ENCODE assay signal across 10 mouse cellular contexts in the genomic region with DNA sequence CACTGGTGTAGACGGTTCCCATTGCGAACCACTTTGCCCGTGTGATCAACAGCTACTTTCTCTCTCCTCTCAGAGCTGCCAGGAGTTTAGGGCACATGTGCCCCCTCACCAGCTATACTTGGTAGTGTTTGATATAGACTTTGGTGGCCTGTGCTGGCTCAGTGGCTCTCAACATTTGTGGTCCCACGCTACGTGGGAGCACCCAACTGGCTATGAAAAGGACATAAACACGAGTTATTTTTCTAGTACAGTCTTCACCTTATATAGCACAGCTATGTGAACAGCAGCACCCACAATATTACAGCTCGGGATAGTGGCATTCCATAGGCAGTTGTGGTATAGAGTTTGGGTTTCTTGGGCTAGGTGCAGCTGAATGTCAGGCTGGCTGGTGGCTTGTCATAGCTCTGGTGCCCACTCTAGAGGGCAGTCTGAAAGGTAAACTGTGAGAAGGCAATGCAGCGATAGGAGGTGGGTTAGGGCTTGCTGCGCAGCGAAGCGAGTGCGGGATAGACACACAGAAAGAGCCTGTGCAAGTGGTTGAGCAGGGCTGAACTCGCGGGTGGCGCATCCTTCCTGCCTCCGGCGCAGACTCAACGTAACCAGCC. TPM values are rescaled to one million over a fixed set of nuclear protein-coding genes. Genes with fewer than 3 reads are reported as not detected.
DNase-seq lines count a peak whose midpoint lies in the region; ATAC-seq and TF ChIP-seq lines count a peak whose summit lies in the region.
"Had no signal": no experiment of that assay in that cellular context is flagged by ENCODE, and none has a peak within 500 bp of the region (broad histone marks: within the 10 kb centered on the region; RNA-seq: fewer than 3 reads in every experiment).

No protein-coding gene starts in this region.

- H3K9ac ChIP-seq in forebrain, embryonic 12.5 days = no peak overlapping the region
- H3K9ac ChIP-seq in forebrain, embryonic 16.5 days (replicated peaks; ENCODE audit: low read depth, low read length) = no peak overlapping the region
- H3K9ac ChIP-seq in lung, embryonic 14.5 days = no peak overlapping the region
- no peak overlapping the region for H3K9ac ChIP-seq in intestine, embryonic 16.5 days (ENCODE audit: low read depth, low read length)
- H3K9ac ChIP-seq in neural tube, embryonic 13.5 days = no peak overlapping the region

- H3K9me3 ChIP-seq in forebrain, embryonic 12.5 days = no peaks in the 10 kb centered on the region
- H3K9me3 ChIP-seq in forebrain, embryonic 16.5 days (ENCODE audit: control insufficient read depth, low read length) = no peaks in the 10 kb centered on the region
- no peaks in the 10 kb centered on the region for H3K9me3 ChIP-seq in lung, embryonic 14.5 days (ENCODE audit: low read depth, low read length)
- no peaks in the 10 kb centered on the region for H3K9me3 ChIP-seq in intestine, embryonic 16.5 days (ENCODE audit: control insufficient read depth, low read length)
- H3K9me3 ChIP-seq in neural tube, embryonic 13.5 days = no peaks in the 10 kb centered on the region

- H3K27me3 ChIP-seq in forebrain, embryonic 12.5 days = peaks cover 38% of the 10 kb centered on the region
- no peaks in the 10 kb centered on the region for H3K27me3 ChIP-seq in forebrain, embryonic 16.5 days (replicated peaks; ENCODE audit: control insufficient read depth, insufficient read depth, low read length)
- peaks cover 50% of the 10 kb centered on the region for H3K27me3 ChIP-seq in lung, embryonic 14.5 days (ENCODE audit: insufficient read depth, low read length)
- H3K27me3 ChIP-seq in intestine, embryonic 16.5 days (replicated peaks; ENCODE audit: control insufficient read depth, insufficient read depth, low read length) = peaks cover 42% of the 10 kb centered on the region
- H3K27me3 ChIP-seq in neural tube, embryonic 13.5 days = peaks cover 48% of the 10 kb centered on the region

- H3K4me3 ChIP-seq in forebrain, embryonic 12.5 days (replicated peaks) = peak overlapping the region; percentile 13; the same call in 1 of the 2 replicates
- H3K4me3 ChIP-seq in forebrain, embryonic 16.5 days (replicated peaks; ENCODE audit: low read length) = no peak overlapping the region
- peak overlapping the region; percentile 22; the same call in 1 of the 2 replicates for H3K4me3 ChIP-seq in lung, embryonic 14.5 days (ENCODE audit: low read depth, low read length)
- no peak overlapping the region for H3K4me3 ChIP-seq in intestine, embryonic 16.5 days (ENCODE audit: low read length)
- H3K4me3 ChIP-seq in neural tube, embryonic 13.5 days = peak overlapping the region; percentile 13; the same call in 1 of the 2 replicates
- H3K4me3 ChIP-seq: layer of hippocampus, adult 2 months had no signal

- peak overlapping the region; percentile 28 for H3K4me2 ChIP-seq in forebrain, embryonic 12.5 days
- no peak overlapping the region for H3K4me2 ChIP-seq in forebrain, embryonic 16.5 days (ENCODE audit: low read length)
- peak overlapping the region; percentile 35; the same call in 1 of the 2 replicates for H3K4me2 ChIP-seq in lung, embryonic 14.5 days
- H3K4me2 ChIP-seq in intestine, embryonic 16.5 days (ENCODE audit: low read depth, low read length) = peak overlapping the region; percentile 22; the same call in 1 of the 2 replicates
- peak overlapping the region; percentile 42 for H3K4me2 ChIP-seq in neural tube, embryonic 13.5 days

- H3K36me3 ChIP-seq in forebrain, embryonic 12.5 days (replicated peaks) = no peaks in the 10 kb centered on the region
- no peaks in the 10 kb centered on the region for H3K36me3 ChIP-seq in forebrain, embryonic 16.5 days (ENCODE audit: control insufficient read depth, insufficient read depth)
- no peaks in the 10 kb centered on the region for H3K36me3 ChIP-seq in lung, embryonic 14.5 days (ENCODE audit: insufficient read depth)
- H3K36me3 ChIP-seq in intestine, embryonic 16.5 days (ENCODE audit: control insufficient read depth, insufficient read depth, low read length) = no peaks in the 10 kb centered on the region
- H3K36me3 ChIP-seq in neural tube, embryonic 13.5 days = no peaks in the 10 kb centered on the region

- no peak for DNase-seq in lung, embryonic 14.5 days
- DNase-seq in lung, postnatal 25 days (ENCODE audit: low spot score) = no peak
- DNase-seq in spleen, adult 12 weeks (ENCODE audit: low spot score) = no peak
- DNase-seq: gastrocnemius, postnatal 36 days had no signal

- ATAC-seq in forebrain, embryonic 12.5 days (ENCODE audit: low FRiP score) = no peak
- ATAC-seq in forebrain, embryonic 16.5 days = no peak
- no peak for ATAC-seq in lung, embryonic 14.5 days (ENCODE audit: insufficient read depth)
- ATAC-seq in intestine, embryonic 16.5 days = no peak
- ATAC-seq in neural tube, embryonic 13.5 days (ENCODE audit: low read depth) = no peak
- no peak for ATAC-seq in cerebellum, adult (ENCODE audit: insufficient number of reproducible peaks, low FRiP score, low TSS enrichment)

- H3K27ac ChIP-seq in forebrain, embryonic 12.5 days = no peak overlapping the region
- no peak overlapping the region for H3K27ac ChIP-seq in forebrain, embryonic 16.5 days (ENCODE audit: low read length)
- H3K27ac ChIP-seq in lung, embryonic 14.5 days (ENCODE audit: low read depth) = no peak overlapping the region
- H3K27ac ChIP-seq in intestine, embryonic 16.5 days (ENCODE audit: low read length) = no peak overlapping the region
- no peak overlapping the region for H3K27ac ChIP-seq in neural tube, embryonic 13.5 days (replicated peaks)
- H3K27ac ChIP-seq: layer of hippocampus, adult 2 months had no signal

- H3K4me1 ChIP-seq in forebrain, embryonic 12.5 days = peaks cover 75% of the 10 kb centered on the region
- H3K4me1 ChIP-seq in forebrain, embryonic 16.5 days (replicated peaks; ENCODE audit: control insufficient read depth, insufficient read depth, low read length) = peaks cover 15% of the 10 kb centered on the region
- peaks cover 3% of the 10 kb centered on the region; the same call in 1 of the 2 replicates for H3K4me1 ChIP-seq in lung, embryonic 14.5 days (ENCODE audit: insufficient read depth)
- 0 out of 2 replicates have a peak, but pooled peaks cover 4% of the 10 kb centered on the region for H3K4me1 ChIP-seq in intestine, embryonic 16.5 days (ENCODE audit: control insufficient read depth, insufficient read depth, low read length)
- peaks cover 48% of the 10 kb centered on the region for H3K4me1 ChIP-seq in neural tube, embryonic 13.5 days (replicated peaks)

- 13% methylated on average over 18 of the region's 18 CpGs for WGBS in forebrain, embryonic 12.5 days
- 32% methylated on average over 18 of the region's 18 CpGs for WGBS in forebrain, embryonic 16.5 days
- WGBS in lung, embryonic 14.5 days = 14% methylated on average over 18 of the region's 18 CpGs
- WGBS in intestine, embryonic 16.5 days = 22% methylated on average over 18 of the region's 18 CpGs
- 20% methylated on average over 18 of the region's 18 CpGs for WGBS in neural tube, embryonic 13.5 days

- no peak for TF ChIP-seq CTCF in lung, embryonic 14.5 days (IDR thresholded peaks at IDR 0.05; ENCODE audit: low read depth)

RNA-seq across cellular contexts. Expression of gene Hhipl1, which starts 11.9 kb away (rescaled TPM):
- 3.3 and 3.5 TPM in 2 replicates for polyA plus RNA-seq in forebrain, embryonic 12.5 days (2016; fragmentation: Nextera tagmentation; extraction: Ambion mirVana)
- 1.6 and 2.3 TPM in 2 replicates for polyA plus RNA-seq in forebrain, embryonic 16.5 days (2015; fragmentation: Nextera tagmentation; extraction: Ambion mirVana)
- polyA plus RNA-seq in lung, embryonic 14.5 days (2014; fragmentation: Nextera tagmentation; extraction: Ambion mirVana) = 0.76 and 0.82 TPM in 2 replicates
- polyA plus RNA-seq in intestine, embryonic 16.5 days (2015; fragmentation: Nextera tagmentation; extraction: Ambion mirVana) = 0.43 and 0.53 TPM in 2 replicates
- 1.6 TPM in 2 replicates for polyA plus RNA-seq in neural tube, embryonic 13.5 days (2015; fragmentation: Nextera tagmentation; extraction: Ambion mirVana)

RNA-seq across cellular contexts. Expression of gene Cyp46a1, which starts 16.3 kb away (rescaled TPM):
- polyA plus RNA-seq in forebrain, embryonic 12.5 days (2016; fragmentation: Nextera tagmentation; extraction: Ambion mirVana) = 24.4 and 24.6 TPM in 2 replicates
- 23.8 and 28.4 TPM in 2 replicates for polyA plus RNA-seq in forebrain, embryonic 16.5 days (2015; fragmentation: Nextera tagmentation; extraction: Ambion mirVana)
- 3.9 and 4.4 TPM in 2 replicates for polyA plus RNA-seq in lung, embryonic 14.5 days (2014; fragmentation: Nextera tagmentation; extraction: Ambion mirVana)
- polyA plus RNA-seq in intestine, embryonic 16.5 days (2015; fragmentation: Nextera tagmentation; extraction: Ambion mirVana) = 3.8 and 4.6 TPM in 2 replicates
- polyA plus RNA-seq in neural tube, embryonic 13.5 days (2015; fragmentation: Nextera tagmentation; extraction: Ambion mirVana) = 14.9 and 15.8 TPM in 2 replicates

RNA-seq across cellular contexts. Expression of gene Ccdc85c, which starts 42.7 kb away (rescaled TPM):
- polyA plus RNA-seq in forebrain, embryonic 12.5 days (2016; fragmentation: Nextera tagmentation; extraction: Ambion mirVana) = 10.7 and 14.7 TPM in 2 replicates
- polyA plus RNA-seq in forebrain, embryonic 16.5 days (2015; fragmentation: Nextera tagmentation; extraction: Ambion mirVana) = 12.0 and 12.9 TPM in 2 replicates
- polyA plus RNA-seq in lung, embryonic 14.5 days (2014; fragmentation: Nextera tagmentation; extraction: Ambion mirVana) = 8.3 and 8.6 TPM in 2 replicates
- polyA plus RNA-seq in intestine, embryonic 16.5 days (2015; fragmentation: Nextera tagmentation; extraction: Ambion mirVana) = 4.8 and 7.1 TPM in 2 replicates
- 14.5 and 15.8 TPM in 2 replicates for polyA plus RNA-seq in neural tube, embryonic 13.5 days (2015; fragmentation: Nextera tagmentation; extraction: Ambion mirVana)

RNA-seq across cellular contexts. Expression of gene Eml1, which starts 52.8 kb away (rescaled TPM):
- polyA plus RNA-seq in forebrain, embryonic 12.5 days (2016; fragmentation: Nextera tagmentation; extraction: Ambion mirVana) = 82.4 and 83.0 TPM in 2 replicates
- 86.7 and 88.4 TPM in 2 replicates for polyA plus RNA-seq in forebrain, embryonic 16.5 days (2015; fragmentation: Nextera tagmentation; extraction: Ambion mirVana)
- polyA plus RNA-seq in lung, embryonic 14.5 days (2014; fragmentation: Nextera tagmentation; extraction: Ambion mirVana) = 105 and 109 TPM in 2 replicates
- 63.7 and 67.4 TPM in 2 replicates for polyA plus RNA-seq in intestine, embryonic 16.5 days (2015; fragmentation: Nextera tagmentation; extraction: Ambion mirVana)
- 91.4 and 94.3 TPM in 2 replicates for polyA plus RNA-seq in neural tube, embryonic 13.5 days (2015; fragmentation: Nextera tagmentation; extraction: Ambion mirVana)

Comparison
In these comparisons a context has a peak if more than half of its experiments do, and no peak if none do; other contexts are left out.
1. H3K4me3 ChIP-seq: peak in forebrain, embryonic 12.5 days (single experiment), lung, embryonic 14.5 days (single experiment) and neural tube, embryonic 13.5 days (single experiment); none in forebrain, embryonic 16.5 days (single experiment) and intestine, embryonic 16.5 days (single experiment).